In the genomic region with DNA sequence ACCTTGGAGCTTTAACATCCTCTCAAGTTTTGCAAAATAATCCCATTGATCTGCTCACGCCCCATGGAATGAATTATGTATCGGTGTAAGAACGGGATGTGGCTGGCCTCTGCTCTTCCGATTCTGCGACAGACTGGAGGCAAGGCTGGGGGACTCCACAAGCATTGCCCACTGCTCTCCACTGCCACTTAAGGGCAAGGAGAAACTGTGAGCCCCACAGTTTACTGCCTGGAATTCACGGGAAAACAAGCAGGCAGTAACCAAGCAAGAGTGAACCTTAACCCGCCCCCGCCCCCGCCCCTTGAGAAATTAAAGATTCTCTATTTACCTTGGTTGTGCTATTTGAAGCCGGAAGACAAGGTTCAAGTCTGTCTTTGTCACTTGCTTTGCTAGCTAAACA, we compare ENCODE assay signal across 22 mouse cellular contexts.
A peak's percentile ranks its signal among the peaks of the same experiment; 100 is the strongest.
DNase-seq lines count a peak whose midpoint lies in the region; ATAC-seq and TF ChIP-seq lines count a peak whose summit lies in the region.
"Had no signal": no experiment of that assay in that cellular context is flagged by ENCODE, and none has a peak within 500 bp of the region (broad histone marks: within the 10 kb centered on the region; RNA-seq: fewer than 3 reads in every experiment).

No protein-coding gene starts in this region.

- no peaks in the 10 kb centered on the region for H3K27me3 ChIP-seq in embryonic facial prominence, embryonic 12.5 days
- H3K27me3 ChIP-seq in embryonic facial prominence, embryonic 10.5 days (replicated peaks; ENCODE audit: low read depth, poor library complexity, severe bottlenecking) = no peaks in the 10 kb centered on the region
- H3K27me3 ChIP-seq in kidney, adult 2 months (replicated peaks; ENCODE audit: control insufficient read depth, insufficient read depth, low read length) = no peaks in the 10 kb centered on the region
- no peaks in the 10 kb centered on the region for H3K27me3 ChIP-seq in intestine, embryonic 14.5 days (replicated peaks; ENCODE audit: control insufficient read depth, insufficient read depth, low read length)
- H3K27me3 ChIP-seq: forebrain, embryonic 15.5 days had no signal

- TF ChIP-seq POLR2A in kidney, adult 2 months (IDR thresholded peaks at IDR 0.05; ENCODE audit: low read depth, low read length) = no peak

- H3K27ac ChIP-seq in embryonic facial prominence, embryonic 12.5 days = peak overlapping the region; percentile 36; the same call in 1 of the 2 replicates
- no peak overlapping the region for H3K27ac ChIP-seq in embryonic facial prominence, embryonic 10.5 days (replicated peaks)
- H3K27ac ChIP-seq in kidney, adult 2 months (ENCODE audit: insufficient read depth, low read depth, low read length) = peak overlapping the region; percentile 72
- no peak overlapping the region for H3K27ac ChIP-seq in intestine, embryonic 14.5 days (ENCODE audit: low read depth)
- H3K27ac ChIP-seq: forebrain, embryonic 15.5 days; hindbrain, postnatal 0 days had no signal

- no peaks in the 10 kb centered on the region for H3K9me3 ChIP-seq in embryonic facial prominence, embryonic 12.5 days
- H3K9me3 ChIP-seq in embryonic facial prominence, embryonic 10.5 days = no peaks in the 10 kb centered on the region
- no peaks in the 10 kb centered on the region for H3K9me3 ChIP-seq in intestine, embryonic 14.5 days (ENCODE audit: control insufficient read depth, low read length)
- H3K9me3 ChIP-seq: forebrain, embryonic 15.5 days; hindbrain, embryonic 10.5 days had no signal

- no peak for TF ChIP-seq CTCF in kidney, adult 2 months (conservative IDR thresholded peaks at IDR 0.05; ENCODE audit: insufficient read depth, insufficient read length, low read depth, low read length)

- H3K36me3 ChIP-seq in embryonic facial prominence, embryonic 12.5 days = no peaks in the 10 kb centered on the region
- no peaks in the 10 kb centered on the region for H3K36me3 ChIP-seq in embryonic facial prominence, embryonic 10.5 days (replicated peaks)
- no peaks in the 10 kb centered on the region for H3K36me3 ChIP-seq in kidney, adult 2 months (ENCODE audit: control insufficient read depth, insufficient read depth, low read length)
- no peaks in the 10 kb centered on the region for H3K36me3 ChIP-seq in intestine, embryonic 14.5 days (ENCODE audit: control insufficient read depth, insufficient read depth, low read length)
- H3K36me3 ChIP-seq: forebrain, embryonic 15.5 days; hindbrain, embryonic 10.5 days had no signal

- H3K4me3 ChIP-seq in embryonic facial prominence, embryonic 12.5 days = no peak overlapping the region
- no peak overlapping the region for H3K4me3 ChIP-seq in embryonic facial prominence, embryonic 10.5 days
- H3K4me3 ChIP-seq in kidney, adult 2 months (ENCODE audit: insufficient read depth, low read depth, low read length) = peak overlapping the region; percentile 1; the same call in 1 of the 2 replicates
- no peak overlapping the region for H3K4me3 ChIP-seq in intestine, embryonic 14.5 days (ENCODE audit: low read depth, low read length)
- H3K4me3 ChIP-seq: forebrain, embryonic 15.5 days; hindbrain, embryonic 10.5 days had no signal

- H3K9ac ChIP-seq in embryonic facial prominence, embryonic 12.5 days = no peak overlapping the region
- H3K9ac ChIP-seq in intestine, embryonic 14.5 days (ENCODE audit: low read length) = no peak overlapping the region
- H3K9ac ChIP-seq: forebrain, embryonic 15.5 days had no signal

- DNase-seq in embryonic facial prominence, embryonic 10.5 days (ENCODE audit: low spot score) = no peak
- peak; percentile 60 for DNase-seq in kidney, adult 2 months
- no peak for DNase-seq in kidney, adult 11 months
- DNase-seq in intestine, embryonic 14.5 days (ENCODE audit: low spot score) = no peak
- DNase-seq in kidney, postnatal 36 days = peak; percentile 32 to 42
- no peak for DNase-seq in frontal cortex, adult 2 months (ENCODE audit: extremely low spot score in 1 of 2, low spot score in 1 of 2)
- no peak for DNase-seq in right cerebral cortex, postnatal 25 days
- DNase-seq: adrenal gland, postnatal 10 days; cerebellum, adult 2 months; cerebellum, postnatal 36 days; embryo, embryonic 11 days; gastrocnemius, postnatal 25 days; lung, adult 18-20 months; lung, postnatal 10 days; spleen, adult 18-20 months; thymus, postnatal 25 days had no signal

- no peak overlapping the region for H3K4me2 ChIP-seq in embryonic facial prominence, embryonic 12.5 days (replicated peaks)
- no peak overlapping the region for H3K4me2 ChIP-seq in intestine, embryonic 14.5 days (ENCODE audit: low read length)
- H3K4me2 ChIP-seq: forebrain, embryonic 15.5 days; liver, embryonic 11.5 days; midbrain, embryonic 11.5 days had no signal

- peaks cover 10% of the 10 kb centered on the region; the same call in 1 of the 2 replicates for H3K4me1 ChIP-seq in embryonic facial prominence, embryonic 12.5 days
- peaks cover 26% of the 10 kb centered on the region for H3K4me1 ChIP-seq in embryonic facial prominence, embryonic 10.5 days
- H3K4me1 ChIP-seq in kidney, adult 2 months (ENCODE audit: control insufficient read depth, insufficient read depth, low read length) = peaks cover 9% of the 10 kb centered on the region
- peaks cover 24% of the 10 kb centered on the region for H3K4me1 ChIP-seq in intestine, embryonic 14.5 days (replicated peaks; ENCODE audit: control insufficient read depth, insufficient read depth, low read length)

- WGBS in embryonic facial prominence, embryonic 12.5 days = 80% methylated on average over 10 of the region's 10 CpGs
- WGBS in embryonic facial prominence, embryonic 10.5 days = 83% methylated on average over 10 of the region's 10 CpGs
- WGBS in kidney, adult 2 months = 58% methylated on average over 10 of the region's 10 CpGs
- 62% methylated on average over 10 of the region's 10 CpGs for WGBS in intestine, embryonic 14.5 days

- ATAC-seq in embryonic facial prominence, embryonic 12.5 days (ENCODE audit: insufficient number of reproducible peaks, insufficient read depth, low FRiP score, low TSS enrichment) = no peak
- ATAC-seq in intestine, embryonic 14.5 days (replicated peaks; ENCODE audit: low FRiP score, low TSS enrichment, low read depth) = 0 out of 2 replicates have a peak, but pooled peaks have one; percentile 28
- ATAC-seq: forebrain, embryonic 15.5 days; hindbrain, postnatal 0 days had no signal

Comparison
In these comparisons a context has a peak if more than half of its experiments do, and no peak if none do; other contexts are left out.
1. H3K27ac ChIP-seq: peak in embryonic facial prominence, embryonic 12.5 days (single experiment) and kidney, adult 2 months (single experiment); none in embryonic facial prominence, embryonic 10.5 days (single experiment) and intestine, embryonic 14.5 days (single experiment).
2. DNase-seq: peak in kidney, adult 2 months (single experiment) and kidney, postnatal 36 days (2 of 2); none in embryonic facial prominence, embryonic 10.5 days (single experiment), kidney, adult 11 months (single experiment), intestine, embryonic 14.5 days (single experiment), frontal cortex, adult 2 months (0 of 2) and right cerebral cortex, postnatal 25 days (single experiment).